Mouse (Mus musculus): ENCODE data around the gene Pdzd2.

GRCm38 (mm10) chr15:12450790-12451189 lies 288.9 kb downstream of the Pdzd2 start:
- TF ChIP-seq CTCF (IDR thresholded peaks at IDR 0.05; ENCODE audit: extremely low read depth, insufficient read depth, insufficient read length, insufficient replicate concordance): no peak
- no peak for TF ChIP-seq POLR2A (IDR thresholded peaks at IDR 0.05; ENCODE audit: low read depth, low read length)

All from spleen, adult 2 months (tissue).